Mouse (Mus musculus): Measurements from ENCODE around the gene Sept11.

Gene Sept11

GRCm38 (mm10) chr5:93097204-93097906 lies 4.1 kb downstream of the Sept11 start:
- no peak for DNase-seq

- DNase-seq = no peak
Observed at GRCm38 (mm10) chr5:93098219-93098618, 5.0 kb downstream of the Sept11 start.

GRCm38 (mm10) chr5:93098811-93099210 lies 5.6 kb downstream of the Sept11 start:
- DNase-seq = no peak

- DNase-seq = no peak
Observed at GRCm38 (mm10) chr5:93100906-93101305, 7.7 kb downstream of the Sept11 start.

- DNase-seq = no peak
Observed at GRCm38 (mm10) chr5:93101371-93101791, 8.1 kb downstream of the Sept11 start.

- no peak for DNase-seq
Observed at GRCm38 (mm10) chr5:93103603-93104002, 10.4 kb downstream of the Sept11 start.

GRCm38 (mm10) chr5:93104987-93105823 lies 12.0 kb downstream of the Sept11 start:
- no peak for DNase-seq

GRCm38 (mm10) chr5:93106048-93106447 lies 12.8 kb downstream of the Sept11 start:
- no peak for DNase-seq

GRCm38 (mm10) chr5:93108703-93109102 lies 15.5 kb downstream of the Sept11 start:
- DNase-seq = no peak

GRCm38 (mm10) chr5:93109555-93109954 lies 16.3 kb downstream of the Sept11 start:
- DNase-seq = no peak

GRCm38 (mm10) chr5:93112290-93112689 lies 19.1 kb downstream of the Sept11 start:
- DNase-seq = no peak

- DNase-seq = no peak
Observed at GRCm38 (mm10) chr5:93113517-93113916, 20.3 kb downstream of the Sept11 start.

- no peak for DNase-seq
Observed at GRCm38 (mm10) chr5:93114515-93114914, 21.3 kb downstream of the Sept11 start.

- no peak for DNase-seq
Observed at GRCm38 (mm10) chr5:93115059-93115458, 21.8 kb downstream of the Sept11 start.

GRCm38 (mm10) chr5:93115854-93116253 lies 22.6 kb downstream of the Sept11 start:
- no peak for DNase-seq

- DNase-seq = no peak
Observed at GRCm38 (mm10) chr5:93117648-93118047, 24.4 kb downstream of the Sept11 start.

GRCm38 (mm10) chr5:93121660-93122059 lies 28.4 kb downstream of the Sept11 start:
- no peak for DNase-seq

- no peak for DNase-seq
Observed at GRCm38 (mm10) chr5:93124031-93124826, 31.0 kb downstream of the Sept11 start.

GRCm38 (mm10) chr5:93125325-93125724 lies 32.1 kb downstream of the Sept11 start:
- no peak for DNase-seq

- no peak for DNase-seq
Observed at GRCm38 (mm10) chr5:93126222-93126929, 33.1 kb downstream of the Sept11 start.

GRCm38 (mm10) chr5:93126930-93127562 lies 33.8 kb downstream of the Sept11 start:
- no peak for DNase-seq

GRCm38 (mm10) chr5:93127722-93128121 lies 34.5 kb downstream of the Sept11 start:
- DNase-seq = peak; percentile 24
